ENCODE assay signal across 16 mouse cellular contexts in the genomic region with DNA sequence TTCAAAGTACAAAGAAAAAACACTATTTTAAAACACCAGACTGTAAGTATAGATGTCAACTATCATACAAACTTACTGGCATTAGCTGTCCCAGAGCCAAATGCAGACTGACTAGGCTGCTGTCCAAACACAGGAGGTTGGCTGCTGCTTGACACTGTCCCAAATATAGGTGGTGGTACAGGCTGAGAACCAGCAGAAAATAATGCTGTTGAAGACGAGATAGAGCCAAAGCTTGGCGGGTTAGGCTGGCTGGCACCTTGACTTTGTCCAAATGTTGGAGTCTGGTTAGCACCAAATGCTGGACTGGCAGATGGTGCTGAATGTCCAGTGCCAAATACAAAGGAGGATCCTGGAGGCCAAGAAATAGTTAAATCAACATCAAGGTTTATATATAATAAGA. TPM values are rescaled to one million over a fixed set of nuclear protein-coding genes. Genes with fewer than 3 reads are reported as not detected.
DNase-seq lines count a peak whose midpoint lies in the region; ATAC-seq lines count a peak whose summit lies in the region.
"Had no signal": no experiment of that assay in that cellular context is flagged by ENCODE, and none has a peak within 500 bp of the region (broad histone marks: within the 10 kb centered on the region; RNA-seq: fewer than 3 reads in every experiment).

No protein-coding gene starts in this region.

- peak; percentile 68; the same call in 1 of the 2 replicates for ATAC-seq in cerebellum, adult (ENCODE audit: insufficient number of reproducible peaks, low FRiP score, low TSS enrichment)
- ATAC-seq: liver, embryonic 12.5 days had no signal

- intact Hi-C loops in left cerebral cortex, postnatal 4 days (cut with DNase I): no loop called here
- intact Hi-C loops in heart, postnatal 14 days (cut with DNase I): no loop called here

- DNase-seq in cerebellum, postnatal 4 days (ENCODE audit: low spot score in 2 of 2): no peak
- peak; percentile 32 for DNase-seq in left cerebral cortex, postnatal 4 days
- no peak for DNase-seq in left cerebral cortex, adult 18-20 months (ENCODE audit: low spot score in 2 of 2)
- peak; percentile 59 to 75 for DNase-seq in cerebellum, postnatal 10 days
- DNase-seq in heart, postnatal 14 days: peak; percentile 16 to 32
- no peak for DNase-seq in frontal cortex, postnatal 36 days (ENCODE audit: low spot score in 2 of 2)
- DNase-seq in kidney, postnatal 25 days: no peak
- DNase-seq: adrenal gland, postnatal 25 days; gastrocnemius, postnatal 36 days; kidney, adult 8-10 months; kidney, postnatal 36 days; layer of hippocampus, adult 9-11 months; lung, postnatal 4 days; retina, postnatal 1 day had no signal

RNA-seq across cellular contexts. Expression of a gene that starts 13.6 kb away (rescaled TPM):
- total RNA-seq in left cerebral cortex, postnatal 4 days (2021): 10 to 100 TPM; 71.4 to 75.7 TPM
- total RNA-seq in left cerebral cortex, adult 18-20 months (2021): 10 to 100 TPM; 93.8 to 94.7 TPM
- 10 to 100 TPM; 37.3 to 38.5 TPM for total RNA-seq in heart, postnatal 14 days (2021)

RNA-seq across cellular contexts. Expression of a gene that starts 44.8 kb away (rescaled TPM):
- total RNA-seq in left cerebral cortex, postnatal 4 days (2021): 10 to 100 TPM; 87.6 to 88.3 TPM
- 10 to 100 TPM; 58.4 TPM for total RNA-seq in left cerebral cortex, adult 18-20 months (2021)
- 10 to 100 TPM; 36.9 to 37.9 TPM for total RNA-seq in heart, postnatal 14 days (2021)

Comparison
In these comparisons a context has a peak if more than half of its experiments do, and no peak if none do; other contexts are left out.
1. DNase-seq: peak in left cerebral cortex, postnatal 4 days (single experiment), cerebellum, postnatal 10 days (2 of 2) and heart, postnatal 14 days (2 of 2); none in cerebellum, postnatal 4 days (0 of 2), left cerebral cortex, adult 18-20 months (0 of 2), frontal cortex, postnatal 36 days (0 of 2) and kidney, postnatal 25 days (0 of 2).